Mouse (Mus musculus) G1E (cell line): Measurements from ENCODE around the gene Fadd. TPM values are rescaled to one million over a fixed set of nuclear protein-coding genes. Genes with fewer than 3 reads are reported as not detected.

Source experiments
- ATAC-seq: 2 replicates; pipeline ENCODE4 v1.8.0; 2016; ENCODE audit warnings: mild to moderate bottlenecking; ENCODE audit not compliant: insufficient number of reproducible peaks, poor library complexity, low FRiP score, severe bottlenecking; ENCODE audit errors: extremely low read depth
- DNase-seq: peaks from one replicate; pipeline ENCODE4 v3.0.0; 2012; ENCODE audit warnings: low spot score
- H3K27me3 ChIP-seq: 2 replicates; pipeline ENCODE4 v1.6.1; 2012; ENCODE audit warnings: mild to moderate bottlenecking, low read length, inconsistent platforms; ENCODE audit not compliant: insufficient read depth
- H3K36me3 ChIP-seq: replicated peaks from 2 replicates; pipeline ENCODE3; 2012; ENCODE audit warnings: mild to moderate bottlenecking, inconsistent platforms
- H3K4me1 ChIP-seq: 2 replicates; pipeline ENCODE4 v1.6.1; 2012; ENCODE audit warnings: low read depth, low read length, inconsistent platforms, mixed read lengths; ENCODE audit not compliant: insufficient read depth
- H3K4me3 ChIP-seq: 2 replicates; pipeline ENCODE4 v1.5.1; 2012; ENCODE audit warnings: low read depth, mild to moderate bottlenecking, inconsistent platforms, low read length, moderate library complexity, mixed read lengths
- H3K9me3 ChIP-seq: replicated peaks from 2 replicates; pipeline ENCODE4 v1.6.1; 2012; ENCODE audit warnings: inconsistent platforms
- GATA2 ChIP-seq: IDR thresholded peaks from 2 replicates; pipeline ENCODE4 v1.6.1; 2012; ENCODE audit warnings: low read depth, low read length, inconsistent platforms, borderline replicate concordance
- POLR2AphosphoS5 ChIP-seq: IDR thresholded peaks from 2 replicates; pipeline ENCODE4 v1.6.1; 2012; ENCODE audit warnings: low read depth, low read length, inconsistent platforms; ENCODE audit not compliant: insufficient replicate concordance
- polyA plus RNA-seq: library from polyadenylated mRNA; stranded (reverse); fragments of >175 nt; gene quantifications from 2 replicates; pipeline ENCODE4 v1.2.3, GENCODE M21; 2012
- total RNA-seq, 2 experiments: library from RNA; stranded (forward) in 1 of 2; stranded (reverse) in 1 of 2; fragments of 200-1000 nt in 1 of 2; fragments of >200 nt in 1 of 2; fragmentation: Nextera tagmentation in 1 of 2; gene quantifications; 2 replicates each; pipeline ENCODE4 v1.2.3; 2014 to 2017

Gene Fadd
- total and polyA plus RNA-seq, 3 experiments = 4.5 to 9.7 (median 8.0) TPM

- no peaks in the 10 kb centered on the region for H3K27me3 ChIP-seq
- H3K4me1 ChIP-seq = peaks cover 76% of the 10 kb centered on the region
- TF ChIP-seq GATA2 (no peak), POLR2AphosphoS5 (no peak)
- peaks cover 53% of the 10 kb centered on the region for H3K36me3 ChIP-seq
- no peak overlapping the region for H3K4me3 ChIP-seq
- ATAC-seq = no peak
- DNase-seq = no peak
- H3K9me3 ChIP-seq = no peaks in the 10 kb centered on the region
These were observed 54.5 kb downstream of the Fadd start for GRCm38 (mm10) chr7:144527723-144528221.

Other genes starting within 250 kb of the Fadd start
- gene Cttn, start 111.5 kb downstream of the Fadd start, total RNA-seq (2014; fragmentation: Nextera tagmentation) = 14.3 and 23.8 TPM in 2 replicates
- 31.8 and 34.1 TPM in 2 replicates for gene Cttn, start 111.5 kb downstream of the Fadd start, total RNA-seq (2017)
- gene Cttn, start 111.5 kb downstream of the Fadd start, polyA plus RNA-seq = 107 and 119 TPM in 2 replicates
- gene Ppfia1, start 28.7 kb downstream of the Fadd start, total RNA-seq (2014; fragmentation: Nextera tagmentation) = 93.4 and 103 TPM in 2 replicates
- 37.6 and 62.3 TPM in 2 replicates for gene Ppfia1, start 28.7 kb downstream of the Fadd start, total RNA-seq (2017)
- 68.1 and 91.8 TPM in 2 replicates for gene Ppfia1, start 28.7 kb downstream of the Fadd start, polyA plus RNA-seq
- gene Ano1, start 169.5 kb upstream of the Fadd start, total RNA-seq (2014; fragmentation: Nextera tagmentation) = 7.1 and 11.3 TPM in 2 replicates
- gene Ano1, start 169.5 kb upstream of the Fadd start, total RNA-seq (2017) = 3.2 and 3.7 TPM in 2 replicates
- 1.2 and 1.8 TPM in 2 replicates for gene Ano1, start 169.5 kb upstream of the Fadd start, polyA plus RNA-seq